Mouse (Mus musculus): ENCODE measurements around the gene Fbxo31.

- no peak for TF ChIP-seq CTCF (IDR thresholded peaks at IDR 0.05; ENCODE audit: extremely low read depth, insufficient read length, insufficient replicate concordance, low read depth, low read length)
- TF ChIP-seq POLR2A (IDR thresholded peaks at IDR 0.05; ENCODE audit: low read depth, low read length): no peak
Observed at GRCm38 (mm10) chr8:121593983-121594382, 15.4 kb upstream of the Fbxo31 start.

Measured in small intestine, adult 2 months (tissue).